8 mouse cellular contexts compared by ENCODE assay signal in the genomic region with DNA sequence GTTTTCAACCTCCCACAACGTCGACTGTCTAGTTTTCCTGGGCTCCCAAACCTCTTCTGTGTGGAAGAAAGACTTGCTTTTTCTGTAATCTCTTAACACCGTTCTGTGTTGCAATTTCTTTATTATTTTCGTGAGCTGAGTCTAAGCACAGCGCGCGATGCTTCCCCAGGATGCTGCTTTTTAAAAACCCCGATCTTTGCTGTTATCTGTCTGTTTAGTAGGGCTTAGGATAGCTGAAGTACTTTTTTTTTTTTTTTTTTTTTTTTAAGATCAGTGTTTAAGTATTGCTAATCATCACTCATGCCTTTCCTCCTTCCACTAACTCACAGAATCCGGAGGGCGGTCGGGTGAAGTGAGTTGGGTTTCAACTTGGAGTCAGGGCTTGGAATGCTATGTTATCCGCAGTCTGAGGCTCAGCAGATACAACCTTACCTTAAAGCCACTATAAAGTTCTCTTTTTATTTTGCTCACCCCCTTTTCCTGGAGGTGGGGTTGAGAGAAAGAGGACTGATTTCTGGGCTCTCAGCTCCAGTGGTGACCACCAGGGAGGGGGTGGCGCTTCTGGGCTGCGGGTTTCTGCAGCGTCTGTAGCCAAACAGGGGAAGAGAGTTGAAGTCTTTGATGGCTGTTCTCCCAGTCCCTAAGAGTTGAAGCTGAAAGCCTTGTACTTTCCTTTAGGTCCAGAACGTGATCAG. TPM values are rescaled to one million over a fixed set of nuclear protein-coding genes. Genes with fewer than 3 reads are reported as not detected.
DNase-seq lines count a peak whose midpoint lies in the region; ATAC-seq and TF ChIP-seq lines count a peak whose summit lies in the region.

No protein-coding gene starts in this region.

- no peak overlapping the region for H3K9ac ChIP-seq in lung, postnatal 0 days (replicated peaks; ENCODE audit: low read depth)
- H3K9ac ChIP-seq in hindbrain, embryonic 16.5 days (ENCODE audit: low read depth, low read length): peak overlapping the region; percentile 64
- H3K9ac ChIP-seq in liver, embryonic 13.5 days: no peak overlapping the region

- H3K4me3 ChIP-seq in lung, postnatal 0 days (ENCODE audit: low read depth, low read length): peak overlapping the region; percentile 20; the same call in 1 of the 2 replicates
- peak overlapping the region; percentile 49 for H3K4me3 ChIP-seq in hindbrain, embryonic 16.5 days (ENCODE audit: low read length)
- peak overlapping the region; percentile 25 for H3K4me3 ChIP-seq in liver, embryonic 13.5 days (replicated peaks)

- H3K9me3 ChIP-seq in lung, postnatal 0 days (ENCODE audit: low read length): no peaks in the 10 kb centered on the region
- H3K9me3 ChIP-seq in hindbrain, embryonic 16.5 days (ENCODE audit: control insufficient read depth, low read length): no peaks in the 10 kb centered on the region
- no peaks in the 10 kb centered on the region for H3K9me3 ChIP-seq in liver, embryonic 13.5 days (replicated peaks)

- no peak for TF ChIP-seq CTCF in lung, postnatal 0 days (IDR thresholded peaks at IDR 0.05)

- H3K36me3 ChIP-seq in lung, postnatal 0 days (ENCODE audit: insufficient read depth, low read length): no peaks in the 10 kb centered on the region
- no peaks in the 10 kb centered on the region for H3K36me3 ChIP-seq in hindbrain, embryonic 16.5 days (ENCODE audit: control insufficient read depth, insufficient read depth, low read length)
- H3K36me3 ChIP-seq in liver, embryonic 13.5 days: no peaks in the 10 kb centered on the region

- H3K4me1 ChIP-seq in lung, postnatal 0 days (ENCODE audit: insufficient read depth, low read depth, low read length): no peaks in the 10 kb centered on the region
- no peaks in the 10 kb centered on the region; the same call in 1 of the 2 replicates for H3K4me1 ChIP-seq in hindbrain, embryonic 16.5 days (ENCODE audit: control insufficient read depth, insufficient read depth, low read depth, low read length)
- no peaks in the 10 kb centered on the region for H3K4me1 ChIP-seq in liver, embryonic 13.5 days (replicated peaks)

- H3K27ac ChIP-seq in lung, postnatal 0 days (ENCODE audit: low read length): no peak overlapping the region
- H3K27ac ChIP-seq in hindbrain, embryonic 16.5 days (ENCODE audit: low read depth, low read length): peak overlapping the region; percentile 73
- no peak overlapping the region for H3K27ac ChIP-seq in liver, embryonic 13.5 days

- DNase-seq in lung, postnatal 0 days (ENCODE audit: low spot score): no peak
- no peak for DNase-seq in lung, postnatal 4 days
- peak; percentile 48 for DNase-seq in embryo, embryonic 9.5 days (ENCODE audit: extremely low spot score)
- no peak for DNase-seq in liver, embryonic 13.5 days
- DNase-seq in right cerebral cortex, postnatal 10 days (ENCODE audit: low spot score in 2 of 2): peak; percentile 60 to 65
- no peak for DNase-seq in urinary bladder, postnatal 4 days (ENCODE audit: low spot score in 2 of 2)
- no peak for DNase-seq in lung, adult 18-20 months

- 1% methylated on average over 16 of the region's 16 CpGs for WGBS in lung, postnatal 0 days
- WGBS in hindbrain, embryonic 16.5 days: 0% methylated on average over 16 of the region's 16 CpGs
- 2% methylated on average over 16 of the region's 16 CpGs for WGBS in liver, embryonic 13.5 days (ENCODE audit: insufficient replicate concordance)

- no peak for TF ChIP-seq EP300 in lung, postnatal 0 days (IDR thresholded peaks at IDR 0.05)

- H3K27me3 ChIP-seq in lung, postnatal 0 days (replicated peaks; ENCODE audit: insufficient read depth, low read length): no peaks in the 10 kb centered on the region
- no peaks in the 10 kb centered on the region for H3K27me3 ChIP-seq in hindbrain, embryonic 16.5 days (replicated peaks; ENCODE audit: control insufficient read depth, insufficient read depth, low read length)
- H3K27me3 ChIP-seq in liver, embryonic 13.5 days: peaks cover 32% of the 10 kb centered on the region

- ATAC-seq in lung, postnatal 0 days: no peak
- peak; percentile 34; the same call in 1 of the 2 replicates for ATAC-seq in hindbrain, embryonic 16.5 days
- no peak for ATAC-seq in liver, embryonic 13.5 days (ENCODE audit: low read depth)

- peak overlapping the region; percentile 53 for H3K4me2 ChIP-seq in lung, postnatal 0 days (replicated peaks; ENCODE audit: low read depth, low read length)
- H3K4me2 ChIP-seq in hindbrain, embryonic 16.5 days (ENCODE audit: low read length): peak overlapping the region; percentile 60
- peak overlapping the region; percentile 50 for H3K4me2 ChIP-seq in liver, embryonic 13.5 days

RNA-seq across cellular contexts. Expression of gene Brinp3, which starts 3.7 kb away (rescaled TPM):
- polyA plus RNA-seq in lung, postnatal 0 days (2015; fragmentation: Nextera tagmentation; extraction: Ambion mirVana): not detected in 2 replicates
- 42.6 and 46.5 TPM in 2 replicates for polyA plus RNA-seq in hindbrain, embryonic 16.5 days (2015; fragmentation: Nextera tagmentation; extraction: Ambion mirVana)
- polyA plus RNA-seq in liver, embryonic 13.5 days (2015; fragmentation: Nextera tagmentation; extraction: Ambion mirVana): 0.03 and 0.05 TPM in 2 replicates

Comparison
In these comparisons a context has a peak if more than half of its experiments do, and no peak if none do; other contexts are left out.
1. DNase-seq: peak in embryo, embryonic 9.5 days (single experiment) and right cerebral cortex, postnatal 10 days (2 of 2); none in lung, postnatal 0 days (single experiment), lung, postnatal 4 days (0 of 2), liver, embryonic 13.5 days (single experiment), urinary bladder, postnatal 4 days (0 of 2) and lung, adult 18-20 months (0 of 2).
2. RNA of gene Brinp3, which starts 3.7 kb away (polyA plus RNA-seq): 42.6 to 46.5 TPM in hindbrain, embryonic 16.5 days; 0.03 to 0.05 TPM in liver, embryonic 13.5 days and not detected in lung, postnatal 0 days; every median in the first group is over 10 times any median in the second.
3. Peak in every context shown above with its lines, with median percentiles within 50 percentile points of each other: H3K4me2 ChIP-seq and H3K4me3 ChIP-seq.